Mouse (Mus musculus) small intestine, adult 2 months (tissue): Measurements from ENCODE around the gene Clpx.

ENCODE experiments used
- CTCF ChIP-seq: fragments of 200-500 bp; IDR thresholded peaks from 2 replicates; pipeline ENCODE4 v1.5.1; 2012; ENCODE audit warnings: low read depth, mild to moderate bottlenecking, control low read depth, inconsistent platforms, low read length, moderate library complexity, mixed read lengths; ENCODE audit not compliant: insufficient replicate concordance, insufficient read length; ENCODE audit errors: extremely low read depth
- POLR2A ChIP-seq: fragments of 200-500 bp; IDR thresholded peaks from 2 replicates; pipeline ENCODE4 v1.6.1; 2012; ENCODE audit warnings: low read depth, mild to moderate bottlenecking, control low read depth, inconsistent platforms, low read length, moderate library complexity

DNA sequence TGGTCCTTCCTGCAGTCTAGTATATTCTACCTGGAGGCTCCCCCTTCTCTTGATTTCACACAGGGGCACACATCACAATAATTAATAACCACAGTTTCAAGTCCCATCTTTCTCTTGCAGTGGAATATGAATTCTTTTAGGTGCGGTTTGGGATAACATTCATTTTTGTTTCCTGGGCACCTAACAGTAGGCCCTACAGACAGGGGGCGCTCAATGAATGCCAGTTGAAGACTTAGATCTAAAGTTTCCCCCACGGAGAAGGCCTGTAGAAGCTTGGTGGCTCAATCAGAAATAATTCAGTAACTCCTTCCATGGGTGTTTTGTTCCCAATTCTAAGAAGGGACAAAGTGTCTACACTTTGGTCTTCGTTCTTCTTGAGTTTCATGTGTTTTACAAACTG is 78.4 kb downstream of the Clpx start:
- TF ChIP-seq CTCF (no peak), POLR2A (no peak)
